Mouse (Mus musculus): ENCODE measurements around the gene Pjvk. TPM values are rescaled to one million over a fixed set of nuclear protein-coding genes. Genes with fewer than 3 reads are reported as not detected.

Gene Pjvk
- total RNA-seq (2023; ENCODE audit: inconsistent age): not detected in 4 replicates

DNA sequence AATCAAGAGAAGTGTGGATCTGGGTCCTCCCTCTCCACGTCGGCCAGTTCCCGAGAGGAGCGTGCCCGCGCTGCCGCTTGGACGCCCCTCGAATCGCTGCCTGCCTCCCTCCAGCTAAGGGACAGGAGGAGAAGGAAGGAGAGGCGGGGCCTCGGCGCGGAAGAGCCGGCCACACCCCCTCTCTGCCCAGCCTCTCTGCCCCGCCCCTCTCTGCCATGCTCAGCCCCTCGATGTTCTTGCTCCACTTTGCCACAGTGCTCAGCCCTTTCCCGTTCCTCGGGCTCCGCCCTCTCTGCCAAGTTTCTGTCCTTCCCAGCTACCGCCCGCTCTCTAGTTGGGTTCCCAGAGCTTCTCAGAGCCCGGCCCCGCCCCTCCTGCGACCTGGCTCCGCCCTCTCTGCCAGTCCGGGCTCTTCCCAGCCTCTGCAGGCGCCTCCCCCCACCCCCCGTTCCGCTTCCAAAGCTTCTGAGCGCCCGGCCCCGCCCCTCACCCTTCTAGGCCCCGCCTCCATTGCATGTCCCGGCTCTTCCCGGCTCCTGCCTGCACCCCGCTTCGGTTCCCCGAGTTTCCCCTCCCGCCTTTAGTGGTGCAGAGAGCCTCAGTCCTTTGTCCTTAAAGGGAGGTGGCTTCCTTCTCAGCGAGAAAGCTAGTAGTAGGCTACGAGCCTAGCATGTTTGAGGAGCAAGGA is at the start of gene Pjvk, which contains the start of gene Prkra:
Pjvk (plus strand) TSS at position 594 of the 688 bp plus-strand sequence.
Prkra (minus strand) TSS at position 133 of the 688 bp plus-strand sequence.

DNA sequence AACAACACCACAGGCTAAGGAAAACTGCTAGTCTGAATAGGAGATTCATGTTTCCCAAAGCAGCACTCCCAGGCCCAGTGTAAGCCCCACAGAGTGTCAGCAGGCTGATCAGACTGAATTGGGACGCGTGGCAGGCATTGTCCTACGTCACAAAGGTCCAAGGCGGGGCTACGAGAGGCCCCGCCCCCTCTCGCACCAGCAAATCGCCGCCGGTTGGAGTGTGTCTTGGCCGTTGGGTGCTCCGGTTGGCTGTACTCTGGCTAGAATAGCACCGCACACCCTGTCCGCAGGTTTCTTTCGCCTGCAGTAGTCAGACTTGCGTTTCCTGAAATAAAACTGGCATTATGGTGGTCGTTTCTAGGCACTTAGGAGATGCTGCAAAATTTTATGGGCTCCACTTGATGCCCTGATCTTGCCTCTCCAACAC is 24.7 kb downstream of the Pjvk start, which contains the start of gene Fkbp7:
Fkbp7 (minus strand) TSS at position 151 of the 427 bp plus-strand sequence.

DNA sequence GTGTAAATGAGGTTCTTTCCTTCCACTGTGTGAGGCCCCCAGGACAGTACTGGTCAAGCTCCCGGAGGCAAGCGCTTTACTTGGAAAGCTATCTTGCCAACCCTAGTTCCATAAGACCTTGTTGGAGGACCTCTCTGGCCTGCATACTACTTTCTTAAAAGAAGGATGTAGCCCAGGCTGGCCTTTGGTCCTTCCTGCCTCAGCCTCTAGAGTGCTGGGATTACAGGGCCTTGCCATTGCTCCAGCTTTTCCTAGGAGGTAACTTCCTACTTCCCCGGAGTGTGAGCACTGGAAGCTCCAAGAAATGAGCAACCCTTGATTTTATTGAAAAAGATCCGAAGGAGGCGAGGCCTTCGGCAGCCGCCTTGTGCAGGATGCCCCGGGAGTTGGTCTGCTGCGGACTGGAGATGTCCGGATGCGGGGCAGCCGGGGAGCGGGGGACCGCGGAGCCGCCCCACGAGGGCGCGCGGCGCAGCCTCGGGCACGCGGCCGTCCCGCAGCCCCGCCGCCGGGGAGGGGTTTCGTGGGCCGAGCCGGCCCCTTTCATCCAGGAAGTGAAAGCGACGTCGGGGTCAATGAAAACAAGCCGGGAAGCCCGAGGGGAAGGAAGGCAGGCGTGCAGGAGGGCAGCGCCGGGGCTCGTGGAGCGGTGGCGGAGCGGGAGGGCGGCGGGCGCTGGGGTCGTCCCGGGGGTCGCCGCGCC is 26.6 kb downstream of the Pjvk start, which contains the start of gene Plekha3:
Plekha3 (plus strand) TSS at position 557 of the 703 bp plus-strand sequence.

Other genes with a start within 250 kb of the Pjvk start
- 0.18 to 1.2 TPM (median 0.33 TPM) in 3 of 4 replicates, not detected in the other for gene Osbpl6, start 242.0 kb upstream of the Pjvk start, total RNA-seq (2023; ENCODE audit: inconsistent age)
- gene Prkra, start 461 bp upstream of the Pjvk start, total RNA-seq (2023; ENCODE audit: inconsistent age): 2.9 to 4.4 TPM (median 3.5 TPM) in 4 replicates
- 6.6 to 8.8 TPM (median 7.6 TPM) in 4 replicates for gene Fkbp7, start 24.6 kb downstream of the Pjvk start, total RNA-seq (2023; ENCODE audit: inconsistent age)
- gene Plekha3, start 26.8 kb downstream of the Pjvk start, total RNA-seq (2023; ENCODE audit: inconsistent age): 35.0 to 38.6 TPM (median 36.9 TPM) in 4 replicates